Mouse (Mus musculus) lung, adult 18-20 months (tissue): ENCODE data around the gene D930048N14Rik.

ENCODE experiments used
- DNase-seq, 2 experiments: peaks; one replicate each; pipeline ENCODE4 v3.0.0; 2022; ENCODE audit warnings: mixed read lengths in 2 of 2

D930048N14Rik gene

DNA sequence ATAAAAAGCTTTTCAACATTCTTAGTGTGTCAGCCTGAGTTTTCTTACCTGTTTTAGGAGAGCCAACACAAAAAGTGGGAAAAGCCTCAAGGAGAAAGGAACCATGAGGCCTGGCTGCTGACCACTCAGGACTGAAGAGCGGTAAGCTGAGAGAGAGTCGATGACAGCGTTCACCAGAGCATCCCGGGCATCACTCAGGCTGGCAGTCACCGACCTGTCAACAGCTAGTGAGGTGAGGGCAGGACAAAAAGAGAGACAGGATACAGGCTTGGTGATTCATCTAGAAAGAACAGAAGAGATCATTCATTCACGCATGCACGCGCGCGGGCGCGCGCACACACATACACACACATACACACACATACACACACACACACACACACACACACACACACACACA lies 56.3 kb downstream of the D930048N14Rik start:
- no peak for DNase-seq
